Mouse (Mus musculus) adrenal gland, adult 2 months (tissue): ENCODE measurements at regions not wholly inside any gene's neighbourhood (a gene's known extent, or its start where the extent isn't known, plus 50 kb on each side); places are given as distances from the start of the nearest gene placed in this dataset.

Experiments used
- DNase-seq: peaks from one replicate; pipeline ENCODE4 v3.0.0; 2021

DNA sequence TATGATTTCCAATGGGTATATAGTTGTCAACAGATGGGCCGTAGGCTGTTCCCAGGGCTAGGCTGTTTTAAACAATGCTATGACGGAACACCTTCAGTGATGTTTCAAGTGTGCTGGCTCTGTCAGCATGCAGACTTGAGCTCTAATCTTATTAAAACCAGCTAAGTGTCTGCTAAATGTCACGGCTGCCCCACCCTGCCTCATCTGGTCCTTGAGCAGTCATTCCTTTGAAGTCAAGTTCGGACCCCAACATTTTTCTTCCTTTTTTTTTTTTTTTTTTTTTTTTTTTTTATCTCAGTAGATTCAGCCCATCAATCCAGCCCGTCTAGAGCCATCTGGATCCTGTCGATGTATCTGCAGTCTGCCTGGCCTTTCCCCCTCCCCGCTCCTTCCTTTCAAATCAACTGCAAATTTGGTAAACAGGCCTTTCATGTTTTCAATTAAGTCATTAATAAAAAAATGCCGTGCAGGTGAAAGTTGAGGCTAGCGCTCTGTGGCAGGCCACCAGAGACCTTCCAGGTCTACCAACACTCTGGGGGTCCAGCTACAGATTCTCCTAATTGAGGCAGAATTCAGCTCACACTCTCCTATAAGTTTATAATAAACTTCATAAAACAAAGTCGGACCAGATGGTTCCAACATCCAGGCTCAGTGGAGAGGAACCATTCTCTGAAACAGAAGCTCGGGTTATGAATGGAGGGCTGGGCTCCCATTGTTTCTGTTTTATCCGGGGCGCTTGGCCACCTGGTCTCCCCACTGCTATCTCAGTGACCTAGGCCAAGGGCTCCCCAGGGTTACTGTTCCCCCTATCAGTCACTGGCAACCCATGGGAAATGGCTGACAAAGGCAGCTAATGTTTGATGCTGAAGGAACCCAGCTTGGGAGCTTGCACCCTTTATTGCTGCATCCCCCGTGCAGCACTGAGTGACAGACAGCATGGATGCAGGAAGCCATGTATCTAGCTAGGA is 56.3 kb upstream of the Gjb5 start:
- peak; percentile 68 for DNase-seq
